Mouse (Mus musculus): ENCODE measurements around the gene Mcm2.

DNA sequence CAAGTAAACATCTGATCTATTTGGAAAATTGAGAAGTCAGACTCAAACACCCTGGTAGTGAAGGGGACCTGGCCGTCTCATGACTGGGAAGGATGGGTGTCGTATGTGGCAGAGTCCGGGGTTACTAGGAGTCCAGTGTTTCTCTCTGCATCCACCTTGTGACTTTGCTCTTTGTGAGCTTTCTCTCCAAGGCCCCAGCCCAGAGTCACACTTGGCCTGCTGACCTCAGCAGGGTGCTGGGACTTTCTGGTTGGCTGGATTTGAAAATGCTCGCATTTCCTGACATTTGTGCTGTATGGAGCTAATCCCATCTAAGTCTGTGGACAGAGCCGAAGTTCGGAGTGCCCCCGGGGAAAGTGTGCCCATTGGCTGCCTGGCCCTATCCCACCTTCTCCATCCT is 6.5 kb upstream of the Mcm2 start:
- TF ChIP-seq CTCF (IDR thresholded peaks at IDR 0.05; ENCODE audit: low read depth, low read length): no peak
- no peak for TF ChIP-seq POLR2A (IDR thresholded peaks at IDR 0.05; ENCODE audit: borderline replicate concordance, low read depth, low read length)

All from bone marrow macrophage, adult 2 months (primary cell).